Comparison of ENCODE assay signal across 1 mouse cellular context in genomic region chr11:59369848-59370247, GRCm38 (mm10).
TF ChIP-seq lines count a peak whose summit lies in the region.

No protein-coding gene starts in this region.

TF ChIP-seq in CH12.LX, 34 proteins besides CTCF, POLR2A, EP300 and RAD21 (continued from another document):
- no peak for TF ChIP-seq ZNF384 (IDR thresholded peaks at IDR 0.05; ENCODE audit: low read depth, low read length)
- TF ChIP-seq KAT2A (IDR thresholded peaks at IDR 0.05; ENCODE audit: insufficient replicate concordance, low read length), result no peak
- TF ChIP-seq MYC (IDR thresholded peaks at IDR 0.05; ENCODE audit: low read depth, low read length), result peak; percentile 80
- no peak for TF ChIP-seq HCFC1 (IDR thresholded peaks at IDR 0.05; ENCODE audit: low read depth, low read length)
- no peak for TF ChIP-seq MAZ (IDR thresholded peaks at IDR 0.05; ENCODE audit: low read depth, low read length)
- no peak for TF ChIP-seq ZC3H11A (IDR thresholded peaks at IDR 0.05; ENCODE audit: low read depth, low read length)
